Mouse (Mus musculus): ENCODE measurements around the gene Abcb4. TPM values are rescaled to one million over a fixed set of nuclear protein-coding genes. Genes with fewer than 3 reads are reported as not detected.

The Abcb4 gene
- polyA plus RNA-seq, 1 experiment, result 0.45 TPM

GRCm38 (mm10) chr5:8916400-8916799 lies 22.9 kb downstream of the Abcb4 start:
- TF ChIP-seq CTCF (IDR thresholded peaks at IDR 0.05; ENCODE audit: borderline replicate concordance, extremely low read depth, insufficient read depth, insufficient read length) (no peak), POLR2A (IDR thresholded peaks at IDR 0.05; ENCODE audit: borderline replicate concordance, extremely low read depth, insufficient read depth, insufficient read length, poor library complexity, severe bottlenecking) (no peak)
- no peak for DNase-seq (ENCODE audit: low read depth)

- DNase-seq (ENCODE audit: low read depth), result no peak
- TF ChIP-seq POLR2A (IDR thresholded peaks at IDR 0.05; ENCODE audit: borderline replicate concordance, extremely low read depth, insufficient read depth, insufficient read length, poor library complexity, severe bottlenecking), result no peak
- no peak for TF ChIP-seq CTCF (IDR thresholded peaks at IDR 0.05; ENCODE audit: borderline replicate concordance, extremely low read depth, insufficient read depth, insufficient read length)
Measured at GRCm38 (mm10) chr5:8917069-8917468, 23.6 kb downstream of the Abcb4 start.

GRCm38 (mm10) chr5:8928440-8928839 lies 34.9 kb downstream of the Abcb4 start:
- DNase-seq (ENCODE audit: low read depth), result no peak
- no peak for TF ChIP-seq CTCF (IDR thresholded peaks at IDR 0.05; ENCODE audit: borderline replicate concordance, extremely low read depth, insufficient read depth, insufficient read length)
- no peak for TF ChIP-seq POLR2A (IDR thresholded peaks at IDR 0.05; ENCODE audit: borderline replicate concordance, extremely low read depth, insufficient read depth, insufficient read length, poor library complexity, severe bottlenecking)

- TF ChIP-seq CTCF (IDR thresholded peaks at IDR 0.05; ENCODE audit: borderline replicate concordance, extremely low read depth, insufficient read depth, insufficient read length), result no peak
- no peak for TF ChIP-seq POLR2A (IDR thresholded peaks at IDR 0.05; ENCODE audit: borderline replicate concordance, extremely low read depth, insufficient read depth, insufficient read length, poor library complexity, severe bottlenecking)
- DNase-seq (ENCODE audit: low read depth), result no peak
Measured at GRCm38 (mm10) chr5:8937965-8938364, 44.4 kb downstream of the Abcb4 start.

- DNase-seq (ENCODE audit: low read depth), result peak; percentile 30
Measured at GRCm38 (mm10) chr5:8941266-8941665, 47.7 kb downstream of the Abcb4 start.

- TF ChIP-seq POLR2A (IDR thresholded peaks at IDR 0.05; ENCODE audit: borderline replicate concordance, extremely low read depth, insufficient read depth, insufficient read length, poor library complexity, severe bottlenecking), result no peak
- no peak for TF ChIP-seq CTCF (IDR thresholded peaks at IDR 0.05; ENCODE audit: borderline replicate concordance, extremely low read depth, insufficient read depth, insufficient read length)
- no peak for DNase-seq (ENCODE audit: low read depth)
Measured at GRCm38 (mm10) chr5:8943836-8944235, 50.3 kb downstream of the Abcb4 start.

GRCm38 (mm10) chr5:8947423-8948110 lies 54.0 kb downstream of the Abcb4 start:
- DNase-seq (ENCODE audit: low read depth), result peak; percentile 3
- TF ChIP-seq POLR2A (IDR thresholded peaks at IDR 0.05; ENCODE audit: borderline replicate concordance, extremely low read depth, insufficient read depth, insufficient read length, poor library complexity, severe bottlenecking) (no peak), CTCF (IDR thresholded peaks at IDR 0.05; ENCODE audit: borderline replicate concordance, extremely low read depth, insufficient read depth, insufficient read length) (no peak)

GRCm38 (mm10) chr5:8953660-8954059 lies 60.1 kb downstream of the Abcb4 start:
- no peak for TF ChIP-seq POLR2A (IDR thresholded peaks at IDR 0.05; ENCODE audit: borderline replicate concordance, extremely low read depth, insufficient read depth, insufficient read length, poor library complexity, severe bottlenecking)
- no peak for TF ChIP-seq CTCF (IDR thresholded peaks at IDR 0.05; ENCODE audit: borderline replicate concordance, extremely low read depth, insufficient read depth, insufficient read length)
- no peak for DNase-seq (ENCODE audit: low read depth)

- no peak for TF ChIP-seq POLR2A (IDR thresholded peaks at IDR 0.05; ENCODE audit: borderline replicate concordance, extremely low read depth, insufficient read depth, insufficient read length, poor library complexity, severe bottlenecking)
- TF ChIP-seq CTCF (IDR thresholded peaks at IDR 0.05; ENCODE audit: borderline replicate concordance, extremely low read depth, insufficient read depth, insufficient read length), result no peak
- no peak for DNase-seq (ENCODE audit: low read depth)
Measured at GRCm38 (mm10) chr5:8955544-8955943, 62.0 kb downstream of the Abcb4 start.

GRCm38 (mm10) chr5:8960534-8960933 lies 67.0 kb downstream of the Abcb4 start:
- TF ChIP-seq POLR2A (IDR thresholded peaks at IDR 0.05; ENCODE audit: borderline replicate concordance, extremely low read depth, insufficient read depth, insufficient read length, poor library complexity, severe bottlenecking), result no peak
- no peak for TF ChIP-seq CTCF (IDR thresholded peaks at IDR 0.05; ENCODE audit: borderline replicate concordance, extremely low read depth, insufficient read depth, insufficient read length)
- DNase-seq (ENCODE audit: low read depth), result no peak

- no peak for DNase-seq (ENCODE audit: low read depth)
- no peak for TF ChIP-seq POLR2A (IDR thresholded peaks at IDR 0.05; ENCODE audit: borderline replicate concordance, extremely low read depth, insufficient read depth, insufficient read length, poor library complexity, severe bottlenecking)
- TF ChIP-seq CTCF (IDR thresholded peaks at IDR 0.05; ENCODE audit: borderline replicate concordance, extremely low read depth, insufficient read depth, insufficient read length), result no peak
Measured at GRCm38 (mm10) chr5:8964487-8964886, 71.0 kb downstream of the Abcb4 start.

GRCm38 (mm10) chr5:8970694-8971093 lies 77.2 kb downstream of the Abcb4 start:
- TF ChIP-seq POLR2A (IDR thresholded peaks at IDR 0.05; ENCODE audit: borderline replicate concordance, extremely low read depth, insufficient read depth, insufficient read length, poor library complexity, severe bottlenecking) (no peak), CTCF (IDR thresholded peaks at IDR 0.05; ENCODE audit: borderline replicate concordance, extremely low read depth, insufficient read depth, insufficient read length) (no peak)

More at GRCm38 (mm10) chr5:8970694-8971093, 77.2 kb downstream of the Abcb4 start:
- no peak for DNase-seq (ENCODE audit: low read depth)
